Mouse (Mus musculus): ENCODE measurements around the gene Crebl2.

DNA sequence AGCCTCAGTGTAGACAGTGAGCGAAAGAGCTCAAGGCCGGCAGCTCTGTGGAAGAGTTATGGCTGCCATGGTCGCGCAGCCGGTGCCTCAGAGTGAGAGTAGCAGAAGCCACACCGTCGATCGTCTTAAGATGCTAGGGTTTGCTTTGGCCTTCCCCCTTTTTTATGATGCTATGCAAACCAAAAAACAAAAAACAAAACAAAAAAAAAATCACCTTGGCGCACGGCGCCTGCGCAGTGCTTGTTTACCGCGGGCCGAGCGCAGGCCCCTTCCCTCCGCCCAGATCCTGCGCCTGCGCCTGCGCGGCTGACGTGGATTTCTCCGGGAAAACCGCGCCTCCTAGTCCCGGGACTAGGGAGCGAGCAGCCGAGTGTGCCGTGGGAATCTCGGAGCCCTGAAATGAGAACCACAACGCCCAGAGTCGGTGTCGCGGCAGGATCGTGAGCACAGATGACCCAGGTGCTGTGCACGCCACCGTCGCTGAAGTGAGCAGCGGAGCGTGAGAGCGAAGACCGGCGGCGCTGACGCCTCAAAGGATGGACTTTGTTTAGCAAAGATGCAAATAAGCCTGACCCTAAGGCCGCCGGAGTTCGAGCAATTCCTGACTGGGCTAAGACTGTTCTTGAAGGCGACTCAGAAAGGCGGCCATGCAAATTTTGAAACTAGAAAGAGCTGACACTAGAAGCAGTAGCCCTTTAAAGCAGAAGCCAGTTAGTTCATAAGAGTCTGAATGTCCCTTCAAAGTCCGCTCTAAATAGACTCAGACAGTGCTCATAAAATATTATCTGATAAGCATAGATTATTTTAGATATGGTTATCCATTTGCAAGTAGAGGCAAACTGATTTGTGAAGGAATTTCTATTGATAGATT lies 68.4 kb downstream of the Crebl2 start, which contains the start of gene Gpr19:
- TF ChIP-seq CTCF (IDR thresholded peaks at IDR 0.05; ENCODE audit: low read depth, low read length) (no peak), TAL1 (conservative IDR thresholded peaks at IDR 0.05; ENCODE audit: low read depth, low read length) (no peak), POLR2AphosphoS5 (IDR thresholded peaks at IDR 0.05; ENCODE audit: insufficient replicate concordance, low read depth, low read length) (no peak)

All from G1E (cell line).